Mouse (Mus musculus) fibroblast of lung, adult 2 months (primary cell): ENCODE data around the gene Wnk2.

Experiments
- DNase-seq: peaks from one replicate; pipeline ENCODE4 v3.0.0-alpha.2; 2011; ENCODE audit warnings: low read depth

Gene Wnk2

DNA sequence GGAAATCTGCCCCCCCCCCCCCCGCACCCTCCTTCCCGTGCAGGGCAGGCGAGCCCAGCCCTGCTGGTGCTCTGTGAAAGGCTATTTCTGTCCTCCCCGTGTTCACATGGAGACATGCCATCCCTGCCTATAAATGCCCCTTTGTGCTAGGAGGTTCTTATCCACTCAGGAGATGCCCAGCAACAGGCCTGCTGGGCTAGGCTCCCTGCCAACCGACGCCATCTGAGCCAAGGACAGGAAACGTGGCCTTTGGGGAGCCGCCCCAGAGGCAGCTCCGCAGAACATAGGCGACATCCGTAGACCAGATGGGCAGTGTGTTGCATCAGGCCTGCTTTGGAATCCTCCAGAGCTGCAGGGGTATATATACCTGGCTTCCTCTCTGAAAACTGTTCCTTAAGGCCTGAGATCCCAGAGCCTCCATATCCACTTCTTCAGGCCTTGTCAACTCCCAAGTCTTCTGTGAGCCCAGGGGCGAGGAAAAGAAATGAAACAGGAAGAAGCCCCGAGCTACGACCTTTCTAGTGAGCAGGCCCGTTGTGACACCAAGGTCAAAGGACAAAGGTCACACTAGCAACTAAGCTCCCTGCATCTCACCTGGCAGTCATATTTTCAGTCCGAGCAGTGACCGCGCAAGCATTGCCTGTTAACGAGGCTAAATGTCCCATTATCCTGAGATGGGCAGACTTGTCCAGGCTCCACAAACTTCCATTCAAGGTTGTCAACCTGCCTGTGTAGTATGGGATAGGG, 31.2 kb upstream of the Wnk2 start:
- DNase-seq = peak; percentile 76

- DNase-seq = no peak
These were observed 27.7 kb upstream of the Wnk2 start for GRCm38 (mm10) chr13:49175509-49175908.

DNA sequence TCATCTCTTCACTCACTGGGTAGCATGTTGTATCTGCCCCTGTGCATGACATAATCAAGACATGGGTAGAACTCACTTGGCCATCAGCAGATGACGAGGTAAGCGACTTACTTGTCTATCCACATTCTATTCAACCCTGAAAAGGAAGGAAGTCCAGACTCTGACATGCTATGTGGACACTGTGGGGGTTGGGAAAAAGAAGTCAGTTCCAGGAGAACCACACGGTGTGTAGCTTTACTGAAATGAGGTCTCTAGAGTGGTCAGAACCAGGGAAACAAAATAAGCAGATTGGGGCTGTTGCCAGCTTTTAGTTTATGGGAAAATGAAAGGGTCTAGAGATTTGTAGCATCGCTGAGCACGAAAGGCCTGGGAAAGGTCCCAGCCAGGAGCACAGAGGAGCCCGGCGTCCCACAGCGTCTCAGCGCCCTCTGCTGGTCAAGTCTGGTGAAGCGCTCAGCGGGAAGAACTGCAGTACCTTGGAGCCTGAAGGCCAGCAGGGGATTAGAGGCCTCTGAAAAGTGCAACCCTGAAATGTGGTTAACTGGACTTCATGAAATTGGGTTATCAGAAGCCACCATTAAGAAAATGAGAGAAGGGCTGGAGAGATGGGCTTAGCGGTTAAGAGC, 25.3 kb upstream of the Wnk2 start:
- DNase-seq = peak; percentile 61

- DNase-seq = no peak
These were observed 24.5 kb upstream of the Wnk2 start for GRCm38 (mm10) chr13:49172335-49172734.

GRCm38 (mm10) chr13:49171729-49172128, 23.9 kb upstream of the Wnk2 start:
- DNase-seq = no peak

- DNase-seq = no peak
These were observed 22.8 kb upstream of the Wnk2 start for GRCm38 (mm10) chr13:49170623-49171022.

GRCm38 (mm10) chr13:49169448-49170207, 21.8 kb upstream of the Wnk2 start:
- DNase-seq = peak; percentile 42

GRCm38 (mm10) chr13:49167081-49167480, 19.3 kb upstream of the Wnk2 start:
- DNase-seq = peak; percentile 65

DNA sequence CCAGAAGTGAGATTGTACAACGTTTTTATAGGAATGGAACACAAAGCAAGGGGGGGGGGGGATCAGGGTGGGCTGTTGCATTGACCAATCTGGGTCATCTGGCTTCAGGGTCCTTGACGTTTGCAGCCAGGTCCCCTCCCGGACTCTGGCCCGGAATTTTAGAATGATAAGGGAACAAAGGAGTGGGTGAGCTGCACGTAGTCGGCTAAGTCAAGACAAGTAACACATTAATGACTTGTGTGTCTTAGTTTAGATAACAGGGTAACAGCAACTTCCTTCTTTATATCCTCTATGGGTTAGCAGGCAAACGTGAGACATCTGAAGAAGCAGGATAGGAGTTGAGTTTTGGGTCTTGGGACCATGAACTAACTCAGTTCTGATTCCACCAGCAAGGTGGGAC, 15.8 kb upstream of the Wnk2 start:
- no peak for DNase-seq

- no peak for DNase-seq
These were observed 14.9 kb upstream of the Wnk2 start for GRCm38 (mm10) chr13:49162722-49163121.

GRCm38 (mm10) chr13:49161236-49161635, 13.4 kb upstream of the Wnk2 start:
- no peak for DNase-seq

DNA sequence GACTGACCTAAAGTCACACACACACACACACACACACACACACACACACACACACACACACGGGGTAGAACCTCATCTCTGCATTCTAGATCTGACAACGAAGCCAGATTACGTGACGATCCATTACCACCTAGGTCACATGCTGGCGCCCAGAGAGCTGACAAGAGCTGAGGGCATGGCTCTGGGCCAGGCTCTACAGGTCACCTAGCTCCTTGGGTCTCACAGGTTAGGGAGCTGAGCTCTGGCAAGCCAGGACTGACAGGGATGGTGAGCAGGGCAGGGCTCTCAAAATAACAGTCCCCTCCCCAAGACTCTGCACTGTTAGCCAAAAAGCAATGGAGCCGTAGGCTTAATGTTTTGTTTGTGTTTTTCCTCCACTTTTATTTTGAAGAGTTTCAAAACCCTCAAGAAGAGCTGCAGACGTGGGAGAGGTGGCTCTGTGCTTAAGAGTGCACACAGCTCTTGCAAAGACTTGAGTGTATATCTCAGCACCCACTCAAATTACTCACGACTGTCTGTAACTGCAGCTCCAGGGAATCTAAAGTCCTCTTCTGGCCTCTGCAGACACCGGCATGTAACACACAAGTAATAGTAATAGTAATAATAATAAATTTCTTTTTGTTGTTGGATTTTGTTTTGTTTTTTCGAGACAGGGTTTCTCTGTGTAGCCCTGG, 10.4 kb upstream of the Wnk2 start:
- DNase-seq = no peak

DNA sequence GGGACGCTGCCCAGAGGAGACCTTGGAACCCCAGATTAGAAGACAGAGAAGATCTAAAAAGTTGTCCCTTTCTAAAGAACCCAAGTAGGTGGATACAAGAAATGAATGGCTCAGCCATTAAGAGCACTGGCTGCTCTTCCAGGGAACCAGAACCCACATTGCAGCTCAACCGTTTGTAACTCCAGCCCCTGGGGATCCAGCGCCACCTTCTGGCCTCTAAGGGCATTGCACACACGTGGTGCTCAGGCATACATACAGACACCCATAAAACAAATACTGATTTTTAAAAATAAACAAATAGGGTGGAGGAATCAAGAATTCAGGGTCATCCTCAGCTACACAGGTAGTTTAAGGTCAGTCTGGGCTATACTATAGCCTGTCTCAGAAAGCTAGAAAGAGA, 8.8 kb upstream of the Wnk2 start:
- no peak for DNase-seq

- DNase-seq = no peak
These were observed 6.8 kb upstream of the Wnk2 start for GRCm38 (mm10) chr13:49154621-49155020.

- DNase-seq = no peak
These were observed 6.2 kb upstream of the Wnk2 start for GRCm38 (mm10) chr13:49154028-49154427.

DNA sequence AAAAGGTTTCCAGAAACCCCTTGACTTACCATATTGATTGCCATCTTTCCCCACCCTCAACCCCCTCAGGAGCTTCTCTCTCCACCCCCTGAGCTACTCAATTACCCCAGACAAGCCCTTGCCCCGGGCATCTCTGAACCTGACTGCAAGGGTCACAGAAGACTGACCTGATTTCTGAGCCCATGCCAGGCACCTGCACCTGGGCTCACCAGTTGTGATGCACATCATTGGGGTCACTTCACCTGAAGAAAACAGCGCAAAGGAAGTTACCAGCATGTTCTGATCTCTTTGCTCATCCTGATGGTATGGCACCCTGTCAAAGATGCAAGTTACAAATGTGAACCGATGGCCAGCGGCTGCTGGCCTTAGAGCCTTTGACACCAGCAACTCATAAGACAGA, 873 bp upstream of the Wnk2 start:
- DNase-seq = no peak

DNA sequence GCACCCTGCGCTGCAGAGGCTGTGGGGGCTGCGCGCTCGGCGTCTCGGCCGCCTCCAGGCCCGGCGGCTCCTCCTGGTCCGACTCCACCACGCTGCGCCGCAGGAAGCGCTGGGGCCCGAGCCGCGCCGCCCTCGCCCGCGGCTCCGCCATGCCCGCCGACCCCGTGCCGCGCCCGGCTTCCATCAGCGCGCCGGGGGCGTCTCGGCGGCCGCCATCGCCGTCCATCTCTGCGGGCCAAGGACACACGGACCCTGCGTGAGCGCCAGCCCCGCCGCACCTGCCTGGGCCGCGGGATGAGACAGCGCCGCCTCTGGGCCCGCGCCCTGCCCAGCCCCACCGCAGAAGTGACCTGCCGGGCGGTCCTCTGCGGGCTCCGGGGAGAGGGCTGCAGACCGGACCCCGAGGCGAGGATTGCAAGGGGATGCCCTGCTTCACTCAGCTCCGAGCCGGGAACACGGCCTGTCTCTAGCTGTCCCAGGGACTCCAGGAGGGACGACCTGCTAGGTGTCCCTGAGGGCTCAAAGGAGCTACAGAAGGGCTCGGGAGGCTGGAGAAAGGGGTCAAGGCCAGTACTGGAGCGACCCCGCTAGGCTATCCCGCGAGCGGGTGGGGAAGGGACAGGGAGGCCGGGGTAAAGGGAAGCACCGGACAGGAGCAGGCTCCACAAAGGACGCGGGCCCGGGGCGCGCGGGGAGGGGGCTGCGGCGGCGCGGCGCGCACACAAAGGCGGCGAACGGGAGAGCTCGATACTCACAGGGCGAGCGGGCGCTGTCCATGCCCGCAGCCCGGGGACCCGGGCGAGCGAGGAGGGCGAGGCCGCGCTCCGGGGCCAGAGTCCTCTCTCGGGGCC, 582 bp downstream of the Wnk2 start:
- no peak for DNase-seq

DNA sequence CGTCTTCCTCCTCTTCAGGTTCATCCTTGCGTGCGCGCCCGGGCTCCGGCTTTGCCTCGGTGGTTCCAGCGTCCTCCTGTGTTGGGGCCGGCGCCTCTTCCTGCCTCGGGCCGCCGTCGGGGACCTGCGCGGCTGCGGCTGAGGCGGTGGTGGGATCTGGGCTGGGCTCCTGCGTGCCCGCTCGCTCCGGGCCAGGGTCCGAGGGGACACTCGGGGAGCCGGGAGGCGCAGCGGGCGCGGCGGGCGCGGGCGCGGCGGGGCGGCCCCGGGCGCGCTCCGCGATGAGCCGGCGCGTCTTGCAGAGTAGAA, 1.2 kb downstream of the Wnk2 start:
- DNase-seq = no peak

DNA sequence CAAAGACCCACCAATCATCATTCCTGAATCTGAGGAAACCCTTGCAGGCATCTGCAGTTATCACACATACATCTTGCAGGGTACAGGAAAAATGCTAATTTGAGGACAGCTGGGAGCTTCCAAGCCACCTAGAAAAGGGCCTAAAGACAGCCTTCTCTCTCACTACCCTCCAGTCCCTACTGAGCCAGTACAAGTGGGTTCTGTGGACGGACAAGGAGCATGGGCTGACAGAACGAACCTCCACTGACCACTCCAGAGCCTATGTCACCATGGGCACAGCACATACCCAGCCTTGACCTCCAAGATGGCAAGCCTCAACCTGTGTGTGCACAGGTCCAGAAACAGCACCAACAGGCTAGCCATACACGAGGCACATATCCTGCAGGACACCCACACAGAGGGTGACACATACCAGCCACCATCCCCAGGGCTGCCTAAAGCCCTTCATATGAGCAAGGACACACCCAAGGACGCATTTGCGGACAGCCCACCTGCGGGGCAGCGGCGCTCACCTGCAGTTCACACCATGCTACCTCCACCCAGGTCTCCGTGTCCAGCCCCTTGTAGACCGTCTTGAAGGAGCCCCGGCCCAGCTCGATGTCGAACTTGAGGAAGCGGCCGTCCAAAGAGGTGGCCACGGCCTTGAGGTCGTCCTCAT, 1.6 kb downstream of the Wnk2 start:
- no peak for DNase-seq

DNA sequence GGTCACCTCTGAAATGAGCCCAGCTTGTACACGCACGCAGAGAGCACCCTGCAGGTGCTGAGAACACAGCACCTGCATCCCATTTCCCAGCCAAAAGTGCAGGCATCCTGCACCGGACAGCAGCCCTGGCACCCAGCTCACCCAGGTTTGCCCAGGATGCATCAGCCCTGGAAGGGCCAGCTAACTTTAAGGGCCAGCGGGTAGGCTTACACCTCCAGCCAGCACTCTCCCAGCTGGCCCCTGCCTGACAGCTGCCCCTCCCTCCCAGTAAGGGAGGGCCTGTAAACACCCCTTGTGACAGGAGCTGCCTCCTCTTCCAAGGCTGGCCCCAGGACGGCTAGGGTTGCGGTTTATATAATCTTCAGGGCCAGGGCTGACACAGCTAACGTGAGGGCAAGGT, 2.4 kb downstream of the Wnk2 start:
- DNase-seq = no peak

GRCm38 (mm10) chr13:49144451-49144850, 3.4 kb downstream of the Wnk2 start:
- no peak for DNase-seq
